Mouse (Mus musculus) thymus, postnatal 0 days (tissue): ENCODE results near the gene Rab5c. TPM values are rescaled to one million over a fixed set of nuclear protein-coding genes. Genes with fewer than 3 reads are reported as not detected.

Experiments
- DNase-seq: peaks from one replicate; pipeline ENCODE4 v3.0.0-alpha.2; 2015; ENCODE audit warnings: low spot score
- polyA plus RNA-seq: library from polyadenylated mRNA; unstranded; fragments of >200 nt; fragmentation: Nextera tagmentation; extraction: Ambion mirVana; gene quantifications from 2 replicates; pipeline ENCODE4 v1.2.1, GENCODE M21; 2015

Rab5c gene
- polyA plus RNA-seq, 1 experiment from 2014 or later = 35.8 TPM

DNA sequence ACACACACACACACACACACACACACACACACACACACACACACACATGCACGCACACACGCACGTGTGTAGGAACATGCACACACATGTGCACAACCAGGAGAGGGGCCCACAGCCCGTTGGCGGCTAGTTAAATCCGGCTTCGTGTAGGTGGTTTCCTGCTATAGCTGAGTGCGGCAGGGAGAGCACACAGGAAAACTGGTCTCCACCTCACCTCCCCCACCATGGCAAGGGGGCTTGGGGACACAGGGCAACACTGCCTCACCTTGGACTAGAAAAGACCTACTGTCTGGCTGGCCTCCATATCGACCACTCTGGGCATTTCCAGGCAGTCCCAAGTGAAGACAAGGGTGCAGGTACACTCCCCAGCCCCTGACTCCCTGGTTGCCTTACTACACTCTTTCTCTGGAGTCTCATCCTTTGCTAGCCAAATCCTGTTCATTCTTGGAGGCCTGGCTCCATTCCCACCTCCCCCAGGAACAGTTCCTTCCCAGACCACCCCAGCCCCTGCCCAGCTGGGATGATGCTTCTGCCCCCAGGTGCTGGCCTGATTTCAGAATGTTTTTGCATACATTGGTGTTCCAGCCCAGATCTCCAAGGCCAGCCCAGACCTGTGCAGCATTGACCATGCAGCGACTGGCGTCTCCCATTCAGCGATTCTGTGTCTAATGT, 16.1 kb upstream of the Rab5c start:
- DNase-seq = no peak

DNA sequence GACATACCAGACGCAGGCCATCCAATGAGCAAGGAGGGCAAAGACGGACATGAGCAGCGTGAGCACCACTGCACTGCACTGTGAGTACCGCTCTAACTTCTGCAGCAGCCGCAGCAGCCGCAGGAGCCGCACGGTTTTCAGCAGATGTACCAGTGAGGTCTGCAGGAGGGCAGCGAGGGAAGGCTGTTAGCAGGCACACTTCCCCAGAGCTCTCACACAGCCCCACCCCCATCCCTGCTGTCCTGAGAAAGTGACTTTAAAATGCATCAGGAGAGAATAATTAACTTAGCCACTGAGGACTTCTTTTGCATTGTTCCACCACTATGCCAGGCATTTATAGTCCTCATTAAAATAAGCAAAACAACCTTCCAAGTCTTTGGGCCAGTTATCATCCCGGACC, 14.3 kb upstream of the Rab5c start:
- no peak for DNase-seq

DNA sequence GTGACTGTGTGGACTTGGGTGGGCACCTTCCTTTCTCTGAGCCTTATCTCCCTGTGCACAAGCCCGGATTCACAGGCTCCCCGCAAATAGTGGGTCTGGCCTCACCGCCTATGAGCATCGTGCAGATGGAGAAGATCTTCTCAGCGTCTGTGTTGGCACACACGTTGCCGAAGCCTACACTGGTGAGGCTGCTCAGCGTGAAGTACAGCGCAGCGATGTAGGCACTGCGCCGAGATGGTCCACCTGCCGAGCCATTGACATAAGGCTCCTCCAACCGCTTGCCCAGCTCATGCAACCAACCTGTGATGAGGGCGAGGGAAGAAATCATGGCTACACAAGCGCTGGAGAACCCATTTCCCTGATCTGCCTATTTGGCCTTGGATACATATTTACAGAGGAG, 12.1 kb upstream of the Rab5c start:
- no peak for DNase-seq

DNA sequence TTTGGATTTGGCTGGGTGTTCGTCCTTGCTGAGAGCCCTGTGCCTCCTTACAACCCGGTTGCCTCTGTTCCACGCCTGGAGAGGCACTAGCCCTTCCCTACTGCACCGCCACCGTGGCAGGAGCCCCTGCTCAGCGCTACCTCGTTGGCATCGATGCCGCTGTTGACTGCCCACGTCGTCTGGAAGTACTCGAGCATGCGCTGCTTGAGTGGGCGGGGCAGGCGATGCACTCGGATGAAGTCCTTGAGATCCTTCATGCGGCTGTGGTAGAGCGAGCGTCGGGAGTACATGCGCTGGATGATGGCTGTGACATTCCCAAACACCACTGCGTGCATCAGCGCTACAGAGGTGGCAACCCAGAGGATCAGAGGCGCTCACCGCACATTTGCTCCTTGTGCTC, 11.5 kb upstream of the Rab5c start:
- no peak for DNase-seq

DNA sequence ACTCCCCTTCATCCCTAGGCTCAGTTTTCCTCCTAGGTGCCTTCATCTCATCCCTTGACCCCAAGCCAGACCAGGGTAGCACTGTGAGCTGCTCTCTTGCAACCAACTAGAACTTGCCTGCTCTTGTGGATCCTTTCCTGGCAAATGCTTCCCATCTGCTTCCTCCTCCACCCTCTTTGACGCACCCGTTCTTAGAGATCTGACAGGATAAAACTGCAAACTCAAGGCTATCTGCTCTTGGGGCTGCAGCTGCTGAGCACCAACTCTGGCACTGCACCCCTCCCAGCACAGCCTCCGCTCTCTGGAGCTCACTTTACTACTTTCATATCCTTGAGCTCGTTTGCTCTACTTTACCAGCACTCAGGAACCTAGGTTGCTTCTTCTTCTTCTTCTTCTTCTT, 10.6 kb upstream of the Rab5c start:
- no peak for DNase-seq

DNA sequence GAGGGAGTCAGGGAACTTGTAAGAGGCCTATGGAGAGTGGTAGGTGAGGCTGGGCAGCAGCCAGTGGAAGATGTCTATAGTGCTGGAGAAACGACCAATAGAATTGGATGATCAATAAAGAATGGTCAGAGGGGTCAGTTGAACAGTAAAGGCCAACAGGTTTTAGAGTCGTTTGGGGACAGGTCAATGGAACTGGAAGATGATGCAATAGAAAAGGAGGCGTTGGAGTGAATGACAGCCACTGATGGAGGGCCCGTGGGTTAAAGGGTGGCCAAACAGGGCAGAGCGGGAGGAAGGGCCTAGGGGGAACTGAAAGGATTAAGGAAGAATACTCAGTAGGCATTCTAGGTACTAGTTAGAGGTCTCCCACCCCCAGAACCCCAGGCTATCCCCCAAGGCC, 9.1 kb upstream of the Rab5c start:
- no peak for DNase-seq

DNA sequence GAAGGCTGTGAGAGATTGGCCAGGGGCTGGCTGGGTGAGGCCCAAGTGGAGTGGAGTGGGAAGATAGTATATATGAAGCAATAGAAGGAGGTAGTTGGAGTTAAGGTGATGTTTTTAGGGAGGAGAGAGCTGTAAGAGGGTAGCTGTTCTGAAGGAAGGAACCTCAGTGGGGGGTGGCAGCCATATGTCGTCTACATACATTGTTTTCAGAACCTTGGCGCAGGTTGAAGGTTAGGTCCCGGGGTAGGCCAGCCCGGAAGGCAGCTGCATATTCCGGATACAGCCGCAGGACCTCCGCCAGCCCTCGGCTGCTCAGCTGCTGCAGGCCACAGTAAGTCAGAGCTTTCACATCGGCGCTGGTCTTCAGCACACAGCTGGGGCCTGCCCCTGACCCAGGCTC, 8.5 kb upstream of the Rab5c start:
- DNase-seq = no peak

DNA sequence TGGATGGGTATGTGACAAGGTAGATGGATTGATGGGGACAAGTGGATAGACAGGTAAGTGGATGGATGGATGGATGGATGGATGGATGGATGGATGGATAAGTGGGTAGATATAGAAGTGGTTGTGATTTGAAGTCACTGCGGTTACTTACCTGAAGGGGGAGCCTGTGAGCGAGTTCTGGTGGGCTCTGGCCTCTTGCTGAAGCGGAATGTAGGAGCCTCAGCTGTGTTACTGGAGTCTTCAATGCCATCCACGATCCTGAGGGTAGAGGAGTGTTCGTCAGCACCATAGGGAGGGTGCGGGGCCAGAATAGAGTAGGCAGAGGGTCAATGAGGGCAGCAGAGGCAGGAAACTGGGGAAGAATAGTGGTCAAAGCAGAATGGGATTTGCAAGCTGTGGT, 7.1 kb upstream of the Rab5c start:
- peak; percentile 74 for DNase-seq

DNA sequence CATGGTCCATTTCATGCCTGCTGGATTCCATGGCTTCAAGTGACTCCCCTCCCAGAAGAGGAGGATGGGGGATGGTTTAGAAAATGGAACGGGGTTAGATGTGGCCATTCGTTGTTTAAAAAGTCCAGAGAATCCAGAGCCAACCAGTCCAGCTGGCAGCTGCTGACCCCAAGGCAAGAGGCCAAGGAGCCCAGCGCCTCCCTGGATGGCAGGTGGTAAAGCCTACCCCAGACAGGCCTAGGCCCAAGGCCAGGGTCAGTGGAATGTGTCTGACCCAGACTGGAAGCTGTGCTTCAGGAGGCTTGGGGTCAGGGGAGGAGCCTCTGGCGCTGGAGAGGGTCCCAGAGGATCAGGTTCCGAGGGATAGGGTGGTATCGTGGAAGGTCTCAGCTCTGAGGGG, 3.3 kb upstream of the Rab5c start:
- no peak for DNase-seq

DNA sequence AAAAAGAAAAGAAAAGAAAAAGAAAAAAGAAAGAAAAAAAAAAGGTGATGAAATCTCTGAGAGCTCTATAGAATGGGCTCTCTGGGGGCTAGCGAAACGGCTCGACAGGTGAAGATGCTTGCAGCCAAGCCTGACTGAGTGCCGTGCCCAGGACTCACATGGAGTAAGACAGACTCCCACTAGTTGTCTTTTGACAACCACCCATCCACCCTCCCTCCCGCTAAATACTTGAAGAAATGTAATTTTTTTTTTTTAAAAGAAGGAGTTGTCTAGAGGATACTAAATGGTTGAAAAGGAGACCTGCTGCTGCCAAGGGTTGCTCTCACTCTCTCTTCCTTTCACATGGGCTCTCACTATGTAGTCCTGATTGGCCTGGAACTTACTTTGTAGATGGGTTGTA, 734 bp upstream of the Rab5c start:
- DNase-seq = no peak

DNA sequence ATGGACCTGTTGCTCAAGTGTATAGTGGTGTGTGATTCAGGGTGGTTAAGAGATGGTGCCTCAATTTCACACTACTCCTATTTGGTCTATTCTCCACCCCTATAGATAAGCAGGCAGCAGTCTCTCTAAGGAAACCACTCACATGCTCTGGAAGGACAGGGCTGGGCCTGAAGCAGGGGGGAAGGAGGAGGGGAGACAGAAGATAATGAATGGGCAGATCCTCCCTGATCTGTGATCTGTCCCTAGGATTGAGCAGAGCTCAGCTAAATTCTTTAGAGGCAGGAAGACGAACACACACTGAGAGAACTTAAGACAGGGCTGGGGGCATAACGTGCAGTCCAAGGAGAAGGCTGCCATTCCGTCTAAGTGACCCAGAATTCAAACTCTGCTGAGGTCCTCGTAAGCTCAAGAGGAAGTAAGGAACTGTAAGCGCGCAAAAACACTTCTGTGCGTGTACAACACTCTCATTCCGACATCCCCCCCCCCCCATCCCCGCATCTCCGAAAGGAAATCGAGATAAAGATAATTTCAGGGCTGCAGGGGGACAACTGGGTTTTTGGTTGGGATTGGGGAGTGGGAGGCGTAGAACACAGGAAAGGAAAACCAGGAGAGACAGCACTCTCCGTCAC, 796 bp downstream of the Rab5c start:
- DNase-seq = peak; percentile 32

DNA sequence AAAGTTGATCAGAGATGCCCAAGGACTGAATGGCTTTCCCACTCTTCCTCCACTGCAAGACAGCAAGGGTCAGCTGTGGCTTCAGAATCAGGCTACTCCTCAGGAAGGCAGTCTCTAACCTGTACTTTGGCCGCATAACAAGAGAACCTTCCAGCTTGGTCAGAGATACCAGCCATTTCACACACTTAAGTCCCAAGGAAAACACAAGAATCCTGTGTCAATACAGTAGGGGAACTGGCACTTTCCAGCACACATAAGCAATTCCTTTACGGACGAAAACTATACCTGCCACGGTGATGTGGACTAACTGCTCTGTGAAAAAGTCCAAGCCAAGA, 1.3 kb downstream of the Rab5c start:
- no peak for DNase-seq

DNA sequence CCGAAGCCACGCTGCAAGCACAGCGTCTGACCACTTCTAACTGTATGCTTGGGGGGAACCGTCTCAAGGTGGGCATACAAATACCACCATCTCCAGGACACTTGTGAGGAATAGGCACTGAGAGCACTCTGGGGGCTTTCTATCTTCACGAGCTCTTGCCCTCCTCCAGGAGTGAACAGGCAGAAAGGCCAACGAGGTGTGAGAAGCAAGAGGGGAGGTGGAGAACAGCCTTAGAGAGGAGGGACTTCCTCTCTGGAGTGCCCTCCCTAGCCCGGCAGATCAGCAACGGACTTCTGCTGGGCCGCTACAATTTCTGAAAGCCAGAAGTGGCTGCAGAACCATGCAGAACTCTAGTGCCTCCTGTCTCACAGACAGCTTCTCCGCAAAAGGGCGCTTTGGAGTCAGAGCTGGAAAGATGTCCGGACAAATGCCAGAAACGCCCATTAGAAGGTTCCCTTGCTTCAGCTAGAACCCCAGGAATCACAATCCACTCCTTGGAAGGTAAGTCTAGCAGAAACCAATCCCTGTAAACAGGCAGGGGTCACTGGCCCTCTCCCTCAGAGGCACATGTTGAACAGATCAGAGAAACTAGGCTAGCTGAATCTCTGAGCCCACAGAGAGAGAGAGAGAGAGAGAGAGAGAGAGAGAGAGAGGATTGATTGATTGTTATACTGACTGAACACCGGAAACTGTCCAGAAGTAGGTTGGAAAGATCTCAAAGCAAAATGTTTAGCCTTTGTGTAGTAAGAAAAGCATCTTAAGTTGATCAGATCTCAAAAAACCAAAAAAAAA, 1.9 kb downstream of the Rab5c start:
- peak; percentile 14 for DNase-seq

DNA sequence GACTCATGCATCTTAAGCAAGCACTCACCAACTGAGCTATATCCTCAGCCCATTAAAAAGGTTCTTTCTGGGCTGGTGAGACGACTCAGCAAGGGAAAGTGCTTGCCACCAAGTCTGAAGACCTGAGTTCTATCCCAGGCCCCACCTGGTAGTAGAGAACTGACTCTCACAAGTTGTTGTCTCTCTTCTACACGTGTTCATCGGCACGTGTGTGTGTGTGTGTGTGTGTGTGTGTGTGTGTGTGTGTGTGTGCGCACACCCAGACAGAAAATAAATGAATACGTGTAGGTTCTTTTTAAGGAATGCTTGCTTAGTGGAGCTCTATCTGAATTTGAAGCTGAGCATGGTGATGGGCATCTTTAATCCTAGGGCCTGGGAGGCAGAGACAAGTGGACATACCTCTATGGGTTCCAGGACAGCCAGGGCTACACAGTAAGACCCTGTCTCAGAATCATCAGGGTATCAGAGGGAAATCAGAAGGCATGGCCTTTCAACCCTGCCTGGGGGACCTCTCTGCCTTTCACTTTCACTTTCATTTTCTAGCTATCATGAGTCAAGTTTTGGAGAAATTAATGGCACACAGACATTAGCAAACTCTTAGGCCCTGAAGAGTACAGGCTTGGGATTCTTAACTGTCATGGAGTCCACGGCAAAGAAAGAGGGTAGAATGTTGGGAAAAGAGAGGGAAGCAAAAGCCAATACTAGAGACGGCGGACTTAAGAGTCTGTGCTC, 2.7 kb downstream of the Rab5c start:
- DNase-seq = peak; percentile 42

DNA sequence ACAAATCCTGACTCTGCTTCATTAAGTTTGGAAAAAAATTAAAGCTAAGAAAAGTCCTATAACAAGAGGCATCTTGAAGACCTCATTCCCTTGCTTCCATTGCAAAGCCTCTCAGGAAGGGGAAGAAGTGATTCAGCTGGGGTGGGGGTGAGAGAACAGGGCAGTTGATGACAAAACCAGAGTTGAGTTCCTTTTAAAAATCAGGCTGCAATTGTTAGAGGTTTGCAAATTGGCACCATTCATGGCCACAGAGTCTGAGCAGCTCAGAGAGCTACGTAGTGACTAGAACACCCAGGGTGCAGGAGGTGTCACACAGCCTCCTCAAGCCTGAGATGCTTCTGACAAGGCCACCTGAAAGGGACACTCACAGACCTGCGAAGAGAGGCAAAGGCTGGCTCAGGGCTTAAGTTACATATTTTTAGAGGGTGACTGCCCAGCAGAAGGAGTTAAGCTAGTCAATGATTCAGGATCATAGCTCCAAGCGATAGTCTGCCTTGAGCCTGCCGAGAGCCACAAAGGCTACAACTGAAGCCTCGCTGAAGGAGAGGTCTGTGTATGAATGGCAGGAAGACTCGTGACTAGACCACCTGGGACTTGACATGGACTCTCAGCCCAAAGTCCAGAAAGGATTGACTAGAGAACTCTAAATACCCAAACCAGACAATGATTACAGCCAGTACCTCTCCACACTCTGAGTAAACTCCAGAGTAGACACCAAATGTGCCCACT, 7.4 kb downstream of the Rab5c start:
- DNase-seq = no peak

DNA sequence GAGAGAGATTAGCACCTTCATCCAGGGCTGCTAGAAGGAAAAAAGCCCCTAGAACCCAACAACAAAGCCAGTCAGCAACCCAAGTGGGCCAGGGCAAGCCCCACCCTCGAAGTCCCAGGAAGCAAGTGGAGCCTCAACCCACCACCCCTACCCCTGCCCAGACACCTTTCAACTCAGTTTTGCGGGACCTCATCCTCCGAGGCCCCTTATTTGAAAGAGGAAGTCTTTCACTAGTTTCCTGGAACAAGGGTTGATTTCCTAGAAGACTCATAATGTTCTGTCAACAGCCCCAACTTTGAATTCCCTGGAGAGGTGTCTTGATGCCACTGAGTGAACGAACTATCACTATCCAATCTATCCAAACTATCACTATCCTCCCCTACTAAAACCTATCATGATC, 8.0 kb downstream of the Rab5c start:
- no peak for DNase-seq

DNA sequence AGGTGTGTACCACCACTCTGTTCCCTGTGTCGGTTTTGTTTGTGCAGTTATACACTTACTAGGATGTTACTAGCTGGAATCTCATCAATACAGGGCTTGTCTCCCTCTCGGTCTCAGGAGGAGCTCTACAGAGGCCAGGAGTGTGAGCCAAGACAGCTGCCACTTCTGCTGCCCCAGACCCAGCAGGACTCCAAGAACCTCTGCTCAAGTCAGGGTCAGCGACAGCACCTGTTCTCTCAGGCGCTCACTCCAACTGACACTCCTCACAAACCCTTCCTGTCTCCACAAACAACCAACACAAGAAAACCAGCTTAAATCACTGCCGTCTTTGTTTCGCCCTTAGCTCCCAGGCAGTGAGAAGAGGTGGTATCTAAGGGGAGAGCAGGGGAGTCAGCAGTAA, 9.4 kb downstream of the Rab5c start:
- DNase-seq = no peak

DNA sequence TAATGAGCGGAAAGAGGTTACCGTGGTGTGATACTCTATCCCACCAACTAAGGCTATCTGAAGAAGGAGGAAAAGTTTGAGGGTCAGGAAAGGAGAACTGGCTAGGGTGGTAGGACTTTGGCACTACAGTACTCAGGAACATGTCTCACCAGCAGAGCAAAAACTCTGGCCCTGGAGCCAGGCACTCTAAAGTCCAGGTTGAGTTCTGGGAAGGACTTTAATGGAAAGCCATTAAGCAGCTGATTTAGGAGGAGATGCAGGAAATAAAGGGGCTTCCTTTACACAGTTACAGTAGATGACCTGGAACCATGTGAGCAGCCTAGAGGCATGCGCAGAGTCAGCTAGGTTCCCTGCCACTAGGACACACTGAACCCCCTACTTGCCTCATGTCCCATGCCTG, 10.8 kb downstream of the Rab5c start:
- DNase-seq = no peak

DNA sequence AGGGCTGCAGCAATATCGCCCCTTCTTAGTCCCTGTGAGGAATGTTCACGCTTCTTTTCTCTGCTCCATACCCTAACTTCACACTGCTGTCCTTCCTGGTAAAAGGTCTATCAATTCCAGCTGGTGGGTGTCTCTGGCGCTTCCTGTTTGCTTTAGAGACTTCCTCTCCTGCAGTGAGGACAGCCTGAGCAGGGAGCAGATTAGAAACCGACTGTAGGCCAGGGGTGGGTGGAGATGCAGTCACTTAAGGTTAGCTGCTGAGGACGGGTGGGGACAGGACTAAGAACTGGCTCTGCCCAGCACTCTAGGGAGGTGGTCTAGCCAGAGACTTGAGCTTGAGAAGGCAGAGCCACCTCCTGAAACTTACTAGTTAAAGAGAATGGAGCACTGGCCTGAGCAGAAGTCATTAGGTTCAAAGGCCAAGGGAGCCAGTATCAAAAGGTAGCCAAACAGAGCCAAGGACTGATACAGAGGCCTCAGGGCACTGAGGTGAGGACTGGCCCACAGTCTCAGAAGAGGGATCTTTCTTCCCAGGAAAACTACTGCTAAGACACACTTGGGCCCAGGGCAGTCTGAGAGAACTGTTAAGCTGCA, 13.0 kb downstream of the Rab5c start:
- no peak for DNase-seq

DNA sequence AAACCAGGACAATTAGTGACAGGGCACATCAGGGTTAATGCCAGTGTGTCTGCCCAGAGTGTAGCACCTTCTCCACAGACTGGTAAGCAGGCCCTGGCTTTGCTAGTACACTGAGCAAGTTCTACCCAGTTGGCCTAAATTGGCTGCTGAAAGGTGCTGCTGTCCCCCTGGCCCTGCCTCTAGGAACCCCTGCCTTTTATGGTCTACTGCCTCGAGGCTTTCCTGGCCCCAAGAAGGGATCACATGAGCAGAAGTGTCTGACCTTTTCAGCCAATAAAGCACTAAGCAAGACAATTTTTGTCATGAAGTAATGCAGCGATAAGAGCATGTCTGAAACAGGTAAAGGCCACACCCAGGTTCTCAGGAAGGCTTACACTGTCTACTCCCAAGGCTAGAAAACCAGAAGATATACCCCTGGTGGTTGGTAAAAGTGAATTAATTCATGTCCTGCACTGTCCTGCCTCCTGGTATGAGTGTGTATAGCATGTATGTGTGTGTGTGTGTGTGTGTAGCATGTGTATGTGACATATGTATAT, 15.5 kb downstream of the Rab5c start:
- DNase-seq = no peak
